8 mouse cellular contexts compared by ENCODE assay signal in genomic region chr5:129786818-129787790, GRCm38 (mm10). TPM values are rescaled to one million over a fixed set of nuclear protein-coding genes. Genes with fewer than 3 reads are reported as not detected.
DNase-seq lines count a peak whose midpoint lies in the region; ATAC-seq and TF ChIP-seq lines count a peak whose summit lies in the region.

Psph (minus strand) TSS chr5:129787449.

- peak within 1 kb of the TSS; percentile 43 for H3K4me3 ChIP-seq in cortical plate, adult 2 months (ENCODE audit: insufficient read depth, low read length)
- H3K4me3 ChIP-seq in megakaryocyte, embryonic 14.5 days (replicated peaks): peak within 1 kb of the TSS; percentile 97

- peak; percentile 67 for TF ChIP-seq POLR2A in cortical plate, adult 2 months (IDR thresholded peaks at IDR 0.05; ENCODE audit: extremely low read depth, insufficient read depth, low read length)

- H3K27me3 ChIP-seq in megakaryocyte, embryonic 14.5 days (replicated peaks): no peaks in the 10 kb centered on the region

- ATAC-seq in activated CD4-positive, CD25-positive, alpha-beta regulatory T cell, adult 4 months: peak; percentile 88

- no peaks in the 10 kb centered on the region; the same call in 1 of the 2 replicates for H3K4me1 ChIP-seq in cortical plate, adult 2 months (ENCODE audit: control insufficient read depth, insufficient read depth, low read length)
- H3K4me1 ChIP-seq in megakaryocyte, embryonic 14.5 days: peaks cover 46% of the 10 kb centered on the region

- H3K9me3 ChIP-seq in megakaryocyte, embryonic 14.5 days: no peaks in the 10 kb centered on the region

- TF ChIP-seq CTCF in cortical plate, adult 2 months (IDR thresholded peaks at IDR 0.05; ENCODE audit: extremely low read depth, insufficient read depth, low read length): no peak

- peak within 1 kb of the TSS; percentile 88 for H3K27ac ChIP-seq in cortical plate, adult 2 months (ENCODE audit: insufficient read depth, low read length)

- peaks cover 35% of the 10 kb centered on the region for H3K36me3 ChIP-seq in megakaryocyte, embryonic 14.5 days (replicated peaks; ENCODE audit: low read length)

- peak; percentile 92 to 94 for DNase-seq in gastrocnemius, adult 8-10 months (ENCODE audit: low spot score in 2 of 2)
- DNase-seq in hindlimb bud, embryonic 11.5 days (ENCODE audit: extremely low spot score, low read depth, low spot score): peak; percentile 97
- DNase-seq in left cerebral cortex, adult 8-10 months (ENCODE audit: low spot score in 2 of 2): peak; percentile 97 to 98
- DNase-seq in right cerebral cortex, postnatal 10 days (ENCODE audit: low spot score in 2 of 2): peak; percentile 99
- peak; percentile 89 for DNase-seq in urinary bladder, postnatal 25 days (ENCODE audit: low spot score)

RNA-seq across cellular contexts. Expression of gene Psph, which starts in this region (rescaled TPM):
- 10 to 100 TPM; 55.0 to 73.8 TPM for polyA plus RNA-seq in activated CD4-positive, CD25-positive, alpha-beta regulatory T cell, adult 4 months (2017; shearing (Covaris generic))
- polyA plus RNA-seq in cortical plate, adult 2 months (2012; rRNA removed): 27.4 and 27.5 TPM in 2 replicates
- 10 to 100 TPM; 11.6 to 15.4 (median 14.8) TPM for total RNA-seq in gastrocnemius, adult 8-10 months (2022)
- 10 to 100 TPM; 18.8 to 21.3 (median 19.6) TPM for total RNA-seq in left cerebral cortex, adult 8-10 months (2022)
- polyA plus RNA-seq in megakaryocyte, embryonic 14.5 days (2012; ENCODE audit: insufficient read depth, low replicate concordance): 22.7 and 35.1 TPM in 2 replicates

Comparison
In these comparisons a context has a peak if more than half of its experiments do, and no peak if none do; other contexts are left out.
1. Peak in every context shown above with its lines: DNase-seq, ATAC-seq, H3K4me3 ChIP-seq and H3K27ac ChIP-seq.